In the genomic region with DNA sequence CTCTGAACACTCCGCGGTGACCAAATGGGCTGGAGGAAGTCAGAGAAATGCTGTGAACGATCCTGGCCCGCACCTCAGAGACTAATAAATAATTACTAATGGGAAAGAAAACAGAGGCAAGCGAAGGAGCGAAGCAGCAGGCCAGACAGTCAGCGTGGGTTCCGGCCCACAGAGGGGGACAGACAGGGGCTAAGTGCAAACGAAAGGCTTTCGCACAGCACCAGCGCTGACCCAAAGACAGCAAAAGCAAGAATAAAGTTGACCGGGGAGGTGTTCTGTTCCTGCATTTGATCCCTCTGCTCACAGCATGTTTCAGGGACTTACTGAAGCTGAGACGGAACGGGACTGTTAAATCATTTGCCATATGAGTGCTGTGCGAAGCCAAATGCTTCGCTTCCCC, we compare ENCODE assay signal across 33 mouse cellular contexts. TPM values are rescaled to one million over a fixed set of nuclear protein-coding genes. Genes with fewer than 3 reads are reported as not detected.
DNase-seq lines count a peak whose midpoint lies in the region; ATAC-seq and TF ChIP-seq lines count a peak whose summit lies in the region.
"Had no signal": no experiment of that assay in that cellular context is flagged by ENCODE, and none has a peak within 500 bp of the region (broad histone marks: within the 10 kb centered on the region; RNA-seq: fewer than 3 reads in every experiment).

No protein-coding gene starts in this region.

- TF ChIP-seq CTCF in kidney, postnatal 0 days (IDR thresholded peaks at IDR 0.05; ENCODE audit: low read depth): no peak

- H3K9me3 ChIP-seq in kidney, postnatal 0 days (replicated peaks; ENCODE audit: low read length): no peaks in the 10 kb centered on the region
- H3K9me3 ChIP-seq in limb, embryonic 14.5 days (ENCODE audit: control insufficient read depth, low read length): no peaks in the 10 kb centered on the region
- no peaks in the 10 kb centered on the region for H3K9me3 ChIP-seq in neural tube, embryonic 12.5 days
- H3K9me3 ChIP-seq: embryonic facial prominence, embryonic 12.5 days; forebrain, embryonic 10.5 days; forebrain, embryonic 15.5 days; heart, embryonic 15.5 days; hindbrain, embryonic 12.5 days; intestine, embryonic 15.5 days; liver, embryonic 13.5 days; megakaryocyte, embryonic 14.5 days; midbrain, embryonic 13.5 days had no signal

- no peak for ATAC-seq in kidney, postnatal 0 days (replicated peaks; ENCODE audit: low FRiP score, low read depth)
- ATAC-seq in limb, embryonic 14.5 days (ENCODE audit: low FRiP score, low read depth): 0 out of 2 replicates have a peak, but pooled peaks have one; percentile 41
- no peak for ATAC-seq in neural tube, embryonic 12.5 days (ENCODE audit: low FRiP score, low read depth)
- no peak for ATAC-seq in frontal cortex, adult (ENCODE audit: low TSS enrichment)
- ATAC-seq in erythroid progenitor cell, adult 5-6 weeks (replicated peaks; ENCODE audit: low FRiP score, poor library complexity, severe bottlenecking): no peak
- ATAC-seq: forebrain, embryonic 15.5 days; hindbrain, postnatal 0 days; intestine, embryonic 15.5 days; lung, postnatal 0 days; midbrain, embryonic 13.5 days had no signal

- peak overlapping the region; percentile 49 for H3K4me2 ChIP-seq in kidney, postnatal 0 days (ENCODE audit: low read length)
- H3K4me2 ChIP-seq in limb, embryonic 14.5 days (replicated peaks; ENCODE audit: low read depth, low read length, severe bottlenecking): peak overlapping the region; percentile 30
- peak overlapping the region; percentile 31 for H3K4me2 ChIP-seq in neural tube, embryonic 12.5 days (replicated peaks)
- H3K4me2 ChIP-seq: embryonic facial prominence, embryonic 12.5 days; forebrain, embryonic 15.5 days; heart, embryonic 15.5 days; hindbrain, embryonic 12.5 days; intestine, embryonic 15.5 days; liver, embryonic 13.5 days; midbrain, embryonic 13.5 days had no signal

- DNase-seq in embryo, embryonic 11 days: peak; percentile 23
- DNase-seq in embryo, embryonic 10 days (ENCODE audit: low spot score): no peak
- peak; percentile 51 for DNase-seq in kidney, postnatal 0 days (ENCODE audit: low spot score)
- DNase-seq in kidney, adult 9 months: no peak
- peak; percentile 9 for DNase-seq in limb, embryonic 14.5 days (ENCODE audit: low spot score)
- DNase-seq: adrenal gland, postnatal 10 days; cerebellum, adult 11-12 months; cerebellum, adult 9-11 months; gastrocnemius, postnatal 14 days; kidney, adult 8-10 months; left cerebral cortex, postnatal 4 days; liver, embryonic 13.5 days; lung, adult 18-20 months; lung, postnatal 4 days; right cerebral cortex, postnatal 4 days; thymus, adult 2 months; thymus, postnatal 36 days had no signal

- no peaks in the 10 kb centered on the region for H3K36me3 ChIP-seq in kidney, postnatal 0 days (ENCODE audit: insufficient read depth, low read length)
- no peaks in the 10 kb centered on the region for H3K36me3 ChIP-seq in limb, embryonic 14.5 days (ENCODE audit: control insufficient read depth, insufficient read depth, low read length)
- H3K36me3 ChIP-seq in neural tube, embryonic 12.5 days: no peaks in the 10 kb centered on the region
- H3K36me3 ChIP-seq: embryonic facial prominence, embryonic 12.5 days; forebrain, embryonic 10.5 days; forebrain, embryonic 15.5 days; G1E; heart, embryonic 15.5 days; hindbrain, embryonic 12.5 days; intestine, embryonic 15.5 days; liver, embryonic 13.5 days; midbrain, embryonic 13.5 days had no signal

- no peak for TF ChIP-seq POLR2A in limb, embryonic 14.5 days (IDR thresholded peaks at IDR 0.05; ENCODE audit: borderline replicate concordance, extremely low read depth, insufficient read depth, insufficient read length)

- H3K27ac ChIP-seq in kidney, postnatal 0 days: no peak overlapping the region
- H3K27ac ChIP-seq in limb, embryonic 14.5 days (replicated peaks; ENCODE audit: low read depth, low read length): no peak overlapping the region
- no peak overlapping the region for H3K27ac ChIP-seq in neural tube, embryonic 12.5 days
- H3K27ac ChIP-seq: embryonic facial prominence, embryonic 12.5 days; forebrain, embryonic 10.5 days; forebrain, embryonic 15.5 days; heart, embryonic 15.5 days; hindbrain, embryonic 12.5 days; hindbrain, postnatal 0 days; intestine, embryonic 15.5 days; layer of hippocampus, adult 2 months; liver, embryonic 13.5 days; midbrain, embryonic 13.5 days had no signal

- 0 out of 2 replicates have a peak overlapping the region, but pooled peaks have one; percentile 8 for H3K4me3 ChIP-seq in kidney, postnatal 0 days (replicated peaks; ENCODE audit: low read depth, low read length)
- no peak overlapping the region for H3K4me3 ChIP-seq in limb, embryonic 14.5 days (replicated peaks; ENCODE audit: low read length)
- H3K4me3 ChIP-seq in neural tube, embryonic 12.5 days: no peak overlapping the region
- H3K4me3 ChIP-seq: embryonic facial prominence, embryonic 12.5 days; forebrain, embryonic 10.5 days; forebrain, embryonic 15.5 days; heart, embryonic 15.5 days; hindbrain, embryonic 12.5 days; intestine, embryonic 15.5 days; layer of hippocampus, adult 2 months; liver, embryonic 13.5 days; megakaryocyte, embryonic 14.5 days; midbrain, embryonic 13.5 days had no signal

- no peaks in the 10 kb centered on the region for H3K4me1 ChIP-seq in kidney, postnatal 0 days (replicated peaks; ENCODE audit: insufficient read depth, low read length)
- peaks cover 4% of the 10 kb centered on the region; the same call in 1 of the 2 replicates for H3K4me1 ChIP-seq in limb, embryonic 14.5 days (ENCODE audit: control insufficient read depth, insufficient read depth, low read length)
- no peaks in the 10 kb centered on the region for H3K4me1 ChIP-seq in neural tube, embryonic 12.5 days
- H3K4me1 ChIP-seq: embryonic facial prominence, embryonic 12.5 days; forebrain, embryonic 10.5 days; forebrain, embryonic 15.5 days; hindbrain, embryonic 12.5 days; intestine, embryonic 15.5 days; liver, embryonic 13.5 days; midbrain, embryonic 13.5 days had no signal

- 17% methylated on average over 16 of the region's 16 CpGs for WGBS in kidney, postnatal 0 days
- WGBS in limb, embryonic 14.5 days: 41% methylated on average over 16 of the region's 16 CpGs
- WGBS in neural tube, embryonic 12.5 days: 68% methylated on average over 16 of the region's 16 CpGs

- H3K27me3 ChIP-seq in kidney, postnatal 0 days (ENCODE audit: insufficient read depth, low read length): no peaks in the 10 kb centered on the region
- no peaks in the 10 kb centered on the region; the same call in 1 of the 2 replicates for H3K27me3 ChIP-seq in limb, embryonic 14.5 days (ENCODE audit: control insufficient read depth, insufficient read depth, low read length)
- no peaks in the 10 kb centered on the region for H3K27me3 ChIP-seq in neural tube, embryonic 12.5 days (replicated peaks)
- H3K27me3 ChIP-seq: embryonic facial prominence, embryonic 12.5 days; forebrain, embryonic 15.5 days; heart, embryonic 15.5 days; hindbrain, embryonic 12.5 days; intestine, embryonic 15.5 days; liver, embryonic 13.5 days; megakaryocyte, embryonic 14.5 days; midbrain, embryonic 13.5 days had no signal

- H3K9ac ChIP-seq in kidney, postnatal 0 days (ENCODE audit: low read depth, low read length): no peak overlapping the region
- peak overlapping the region; percentile 17 for H3K9ac ChIP-seq in limb, embryonic 14.5 days (ENCODE audit: low read depth, low read length, severe bottlenecking)
- no peak overlapping the region for H3K9ac ChIP-seq in neural tube, embryonic 12.5 days
- H3K9ac ChIP-seq: embryonic facial prominence, embryonic 12.5 days; forebrain, embryonic 15.5 days; heart, embryonic 15.5 days; hindbrain, embryonic 12.5 days; intestine, embryonic 15.5 days; liver, embryonic 13.5 days; midbrain, embryonic 13.5 days had no signal

RNA-seq across cellular contexts. Expression of a gene that starts 42.8 kb away (rescaled TPM):
- polyA plus RNA-seq in kidney, postnatal 0 days (2015; fragmentation: Nextera tagmentation; extraction: Ambion mirVana): 9.9 and 11.3 TPM in 2 replicates
- 11.0 and 15.8 TPM in 2 replicates for polyA plus RNA-seq in limb, embryonic 14.5 days (2012; rRNA removed)
- 14.9 and 20.6 TPM in 2 replicates for polyA plus RNA-seq in limb, embryonic 14.5 days (2014; fragmentation: Nextera tagmentation; extraction: Ambion mirVana)
- 3.3 and 3.8 TPM in 2 replicates for polyA plus RNA-seq in neural tube, embryonic 12.5 days (2016; fragmentation: Nextera tagmentation; extraction: Ambion mirVana)
- total RNA-seq in erythroid progenitor cell, adult 5-6 weeks (2015; ENCODE audit: low replicate concordance): not detected in 2 replicates
- not detected in 2 replicates for total RNA-seq in erythroid progenitor cell, adult 5-6 weeks (2017; ENCODE audit: low replicate concordance)
- total RNA-seq: granulocyte monocyte progenitor cell, adult 5-6 weeks had no signal
- polyA plus RNA-seq: G1E had no signal

Comparison
In these comparisons a context has a peak if more than half of its experiments do, and no peak if none do; other contexts are left out.
1. DNase-seq: peak in embryo, embryonic 11 days (single experiment), kidney, postnatal 0 days (single experiment) and limb, embryonic 14.5 days (single experiment); none in embryo, embryonic 10 days (single experiment) and kidney, adult 9 months (single experiment).
2. Peak in every context shown above with its lines, with median percentiles within 50 percentile points of each other: H3K4me2 ChIP-seq.